13 mouse cellular contexts compared by ENCODE assay signal in the genomic region with DNA sequence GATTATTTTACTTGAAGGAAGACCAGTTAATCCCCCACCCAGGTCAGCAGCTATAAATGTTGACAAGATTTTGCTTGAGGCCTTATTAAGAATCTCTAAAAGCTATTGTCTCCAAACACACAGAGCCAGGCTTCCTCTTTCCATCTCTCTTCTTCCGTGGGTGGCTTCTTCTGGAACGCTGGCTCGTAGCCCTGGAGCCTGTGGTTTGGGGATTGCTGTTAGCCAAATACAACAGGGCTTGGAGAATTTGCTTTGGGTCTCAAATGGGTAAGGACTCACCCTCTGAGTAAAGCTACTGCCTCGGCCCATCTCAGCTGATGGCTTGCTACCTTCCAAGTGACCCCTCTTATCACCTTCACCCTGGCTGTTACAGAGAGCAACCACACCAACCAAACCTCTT.
A peak's percentile ranks its signal among the peaks of the same experiment; 100 is the strongest.
DNase-seq lines count a peak whose midpoint lies in the region; ATAC-seq lines count a peak whose summit lies in the region.
"Had no signal": no experiment of that assay in that cellular context is flagged by ENCODE, and none has a peak within 500 bp of the region (broad histone marks: within the 10 kb centered on the region; RNA-seq: fewer than 3 reads in every experiment).

No protein-coding gene starts in this region.

- H3K9ac ChIP-seq in kidney, embryonic 15.5 days = no peak overlapping the region
- H3K9ac ChIP-seq: hindbrain, embryonic 14.5 days; lung, embryonic 14.5 days; neural tube, embryonic 12.5 days had no signal

- 77% methylated on average over 4 of the region's 4 CpGs for WGBS in kidney, embryonic 15.5 days

- intact Hi-C loops in gastrocnemius, postnatal 14 days (cut with DNase I; ENCODE audit: low total_unique reads) = no loop called here
- intact Hi-C loops in heart, postnatal 36 days (cut with DNase I) = loop anchor here (5.0 kb wide), 1 partner anchor 122 kb away; no protein-coding TSS in a partner anchor

- no peak overlapping the region for H3K27ac ChIP-seq in kidney, embryonic 15.5 days
- H3K27ac ChIP-seq: hindbrain, embryonic 14.5 days; kidney, postnatal 0 days; neural tube, embryonic 12.5 days had no signal

- H3K4me2 ChIP-seq in kidney, embryonic 15.5 days = no peak overlapping the region
- H3K4me2 ChIP-seq: hindbrain, embryonic 14.5 days; lung, embryonic 14.5 days; neural tube, embryonic 12.5 days had no signal

- peaks cover 10% of the 10 kb centered on the region; the same call in 1 of the 2 replicates for H3K27me3 ChIP-seq in kidney, embryonic 15.5 days

- H3K36me3 ChIP-seq in kidney, embryonic 15.5 days = no peaks in the 10 kb centered on the region
- H3K36me3 ChIP-seq: neural tube, embryonic 12.5 days had no signal

- no peak overlapping the region for H3K4me3 ChIP-seq in kidney, embryonic 15.5 days (replicated peaks)
- H3K4me3 ChIP-seq: neural tube, embryonic 12.5 days had no signal

- DNase-seq in kidney, postnatal 10 days = peak; percentile 46
- peak; percentile 63 for DNase-seq in adipocyte (ENCODE audit: low spot score)
- peak; percentile 32 for DNase-seq in gastrocnemius, postnatal 14 days
- peak; percentile 49 to 59 for DNase-seq in heart, postnatal 36 days
- no peak for DNase-seq in left cerebral cortex, adult 11 months (ENCODE audit: low spot score)
- DNase-seq: lung, embryonic 14.5 days; retina, postnatal 1 day; thymus, postnatal 36 days had no signal

- peaks cover 51% of the 10 kb centered on the region for H3K4me1 ChIP-seq in kidney, embryonic 15.5 days

- ATAC-seq in kidney, embryonic 15.5 days (replicated peaks; ENCODE audit: low FRiP score) = no peak
- no peak for ATAC-seq in CD4-positive, CD25-positive, alpha-beta regulatory T cell, adult 4 months

- no peaks in the 10 kb centered on the region for H3K9me3 ChIP-seq in kidney, embryonic 15.5 days (replicated peaks)
- H3K9me3 ChIP-seq: neural tube, embryonic 12.5 days had no signal
